Mouse (Mus musculus): ENCODE results near the gene Lrp5.

Lrp5 gene

DNA sequence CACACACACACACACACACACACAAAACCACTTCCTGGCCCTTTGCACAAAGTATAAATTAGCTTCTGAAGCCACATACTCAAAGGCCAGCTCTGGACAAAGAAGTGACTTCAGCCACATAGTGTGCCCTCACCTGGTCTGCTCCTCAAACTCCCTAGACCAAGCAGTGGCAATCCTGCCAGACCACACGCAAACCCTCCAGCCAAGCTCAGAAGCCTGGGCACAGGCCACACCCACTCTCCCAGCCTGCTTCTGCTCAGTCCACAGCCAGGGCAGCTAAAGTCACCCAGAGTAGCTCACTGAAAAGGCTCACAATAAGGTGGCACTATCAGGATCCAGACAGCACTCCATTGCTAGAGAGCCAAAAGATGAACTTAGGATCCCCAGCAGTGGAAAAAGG lies 30.2 kb downstream of the Lrp5 start:
- no peak for DNase-seq (ENCODE audit: low spot score in 2 of 2)

- DNase-seq (ENCODE audit: low spot score in 2 of 2), result no peak
These were observed 31.4 kb downstream of the Lrp5 start for GRCm38 (mm10) chr19:3654940-3655339.

GRCm38 (mm10) chr19:3654058-3654457 lies 32.3 kb downstream of the Lrp5 start:
- no peak for DNase-seq (ENCODE audit: low spot score in 2 of 2)

- DNase-seq (ENCODE audit: low spot score in 2 of 2), result no peak
These were observed 32.9 kb downstream of the Lrp5 start for GRCm38 (mm10) chr19:3653508-3653907.

GRCm38 (mm10) chr19:3651989-3652388 lies 34.4 kb downstream of the Lrp5 start:
- DNase-seq (ENCODE audit: low spot score in 2 of 2), result no peak

DNA sequence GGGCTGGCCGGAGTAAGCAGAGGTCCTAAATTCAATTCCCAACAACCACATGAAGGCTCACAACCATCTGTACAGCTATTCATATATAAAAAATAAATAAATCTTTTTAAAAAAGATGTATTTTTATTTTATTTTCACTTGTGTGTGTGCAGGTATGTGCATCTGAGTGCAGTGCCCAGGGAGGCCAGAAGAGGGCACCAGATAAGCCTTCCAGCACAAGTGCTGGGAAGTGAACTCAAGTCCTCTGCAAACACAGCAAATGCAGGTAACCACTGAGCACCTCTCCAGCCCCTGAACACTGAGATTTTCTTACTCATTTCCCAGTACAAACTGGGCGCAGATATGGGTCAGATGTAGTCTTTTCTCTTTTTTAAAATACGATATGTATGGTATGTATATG lies 35.1 kb downstream of the Lrp5 start:
- DNase-seq (ENCODE audit: low spot score in 2 of 2), result no peak

GRCm38 (mm10) chr19:3650448-3650847 lies 35.9 kb downstream of the Lrp5 start:
- no peak for DNase-seq (ENCODE audit: low spot score in 2 of 2)

DNA sequence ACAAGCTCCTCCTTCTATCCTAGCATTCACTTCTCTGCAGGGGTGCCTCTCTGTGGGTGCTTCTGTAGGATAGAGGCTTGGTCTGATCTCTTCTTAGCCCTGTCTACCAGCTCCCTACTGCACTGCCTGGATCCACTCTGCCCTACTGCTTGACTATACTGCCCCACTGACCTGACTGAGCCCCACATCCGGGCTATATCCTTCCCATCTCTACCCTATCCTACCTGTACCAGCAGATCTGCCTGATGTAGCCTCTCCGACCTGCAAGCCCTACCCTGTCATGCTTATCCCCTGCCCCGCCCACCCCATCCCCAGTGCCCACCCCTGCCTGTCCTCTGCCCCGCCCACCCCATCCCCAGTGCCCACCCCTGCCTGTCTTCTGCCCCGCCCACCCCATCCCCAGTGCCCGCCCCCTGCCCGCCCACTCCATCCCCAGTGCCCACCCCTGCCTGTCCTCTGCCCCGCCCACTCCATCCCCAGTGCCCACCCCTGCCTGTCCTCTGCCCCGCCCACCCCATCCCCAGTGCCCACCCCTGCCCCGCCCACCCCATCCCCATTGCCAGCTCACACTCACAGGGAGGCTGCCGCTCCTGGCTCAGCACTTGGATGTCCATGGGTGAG lies 37.4 kb downstream of the Lrp5 start:
- DNase-seq (ENCODE audit: low spot score in 2 of 2), result no peak

DNA sequence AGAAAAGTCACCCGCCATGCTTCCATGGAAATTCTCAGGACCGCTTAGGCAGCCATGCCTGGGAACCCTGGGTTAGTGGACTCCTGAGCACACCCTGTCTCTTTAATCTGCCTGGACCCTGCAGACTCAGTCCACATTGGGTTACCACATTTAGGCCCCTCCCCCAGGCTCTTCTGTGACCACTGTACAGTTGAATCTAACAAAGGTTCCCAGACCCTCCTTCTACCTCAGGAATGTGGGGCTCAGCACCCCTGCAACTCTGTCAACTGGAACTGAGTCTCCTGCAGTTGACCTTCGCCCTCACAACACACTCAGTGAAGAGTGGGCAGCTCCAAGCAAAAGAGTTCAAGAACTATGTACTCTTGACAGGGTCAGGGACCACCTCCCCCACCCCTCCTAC lies 38.4 kb downstream of the Lrp5 start:
- DNase-seq (ENCODE audit: low spot score in 2 of 2), result no peak

DNA sequence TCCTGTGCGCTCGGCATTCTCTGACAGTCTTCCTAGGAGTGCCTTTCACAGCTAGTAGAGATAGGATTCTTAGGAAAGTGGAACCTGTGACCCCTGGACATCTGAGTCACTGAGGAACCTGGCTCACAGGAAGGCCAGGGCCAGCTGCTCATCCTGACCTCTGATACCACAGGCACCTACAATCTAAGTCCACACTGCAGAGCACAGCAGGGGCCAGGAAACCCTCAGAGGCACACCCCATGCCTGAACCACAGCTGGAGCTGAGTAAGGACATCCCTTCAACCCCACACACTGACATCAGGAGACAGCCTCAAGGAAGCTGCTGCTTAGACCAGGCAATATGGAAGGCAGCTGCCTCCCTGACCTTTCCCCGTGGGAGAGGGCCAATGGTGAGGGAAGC lies 40.6 kb downstream of the Lrp5 start:
- DNase-seq (ENCODE audit: low spot score in 2 of 2), result no peak

DNA sequence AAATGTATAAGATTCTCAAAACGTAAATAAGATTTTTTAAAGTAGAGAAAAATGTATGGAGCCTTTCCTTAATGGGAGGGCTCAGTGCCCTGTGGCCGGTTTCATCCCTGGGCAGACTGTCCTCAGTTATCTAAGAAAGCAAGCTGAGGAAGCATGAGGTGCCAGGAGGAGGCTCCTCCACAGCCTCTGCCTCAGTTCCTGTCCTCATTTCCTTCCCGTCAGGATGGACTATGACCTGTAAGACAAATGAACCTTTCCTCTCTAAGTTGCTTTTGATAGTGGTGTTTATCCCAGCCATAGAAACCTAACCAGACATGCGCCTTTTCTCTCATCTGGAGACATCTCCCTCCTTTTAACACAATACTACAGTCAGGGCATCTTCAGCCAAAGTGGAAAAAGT lies 41.0 kb downstream of the Lrp5 start:
- no peak for DNase-seq (ENCODE audit: low spot score in 2 of 2)

DNA sequence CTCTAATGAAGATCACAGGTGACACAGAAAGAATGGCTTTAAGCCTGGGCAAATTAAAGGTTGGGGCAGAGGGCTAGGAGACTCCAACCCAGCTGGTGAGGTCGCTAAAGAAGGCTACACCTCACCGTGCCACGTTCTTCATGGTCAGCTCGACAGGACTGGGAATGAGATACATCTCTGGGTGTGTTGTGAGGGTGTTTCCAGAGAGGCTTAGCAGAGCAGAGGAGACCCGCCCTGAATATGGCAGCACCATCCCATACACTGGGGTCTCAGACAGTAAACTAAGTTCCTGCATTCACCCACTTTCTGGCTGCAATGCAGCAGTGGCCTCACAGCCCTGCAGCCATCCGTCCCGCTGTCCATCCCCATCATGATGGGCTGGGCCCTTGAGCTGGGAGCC lies 46.8 kb downstream of the Lrp5 start:
- no peak for DNase-seq (ENCODE audit: low spot score in 2 of 2)

GRCm38 (mm10) chr19:3638698-3639097 lies 47.7 kb downstream of the Lrp5 start:
- peak in 1 of 2 experiments; percentile 63 for DNase-seq (ENCODE audit: low spot score in 2 of 2)

GRCm38 (mm10) chr19:3632018-3632417 lies 54.3 kb downstream of the Lrp5 start:
- DNase-seq (ENCODE audit: low spot score in 2 of 2), result peak in 1 of 2 experiments; percentile 64

DNA sequence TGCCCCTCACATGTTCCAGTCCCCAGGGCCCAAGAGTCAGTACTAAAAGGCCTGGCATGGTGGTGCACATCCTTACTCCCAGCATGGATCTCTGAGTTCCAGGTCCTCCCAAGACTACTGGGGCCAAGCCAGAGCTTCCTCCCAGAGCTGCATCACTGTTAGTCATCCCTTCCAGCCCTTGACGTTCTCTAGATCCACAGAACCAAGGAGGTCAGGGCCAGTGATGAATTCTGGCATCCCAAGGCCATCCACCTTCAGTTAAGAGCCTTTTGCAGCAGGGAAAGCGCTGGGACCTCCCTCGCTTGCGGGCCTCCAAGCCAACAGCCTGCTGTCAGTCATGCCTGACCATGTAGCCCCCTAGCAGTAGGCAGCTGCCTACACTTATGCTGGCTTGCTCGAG lies 54.9 kb downstream of the Lrp5 start:
- no peak for DNase-seq (ENCODE audit: low spot score in 2 of 2)

DNA sequence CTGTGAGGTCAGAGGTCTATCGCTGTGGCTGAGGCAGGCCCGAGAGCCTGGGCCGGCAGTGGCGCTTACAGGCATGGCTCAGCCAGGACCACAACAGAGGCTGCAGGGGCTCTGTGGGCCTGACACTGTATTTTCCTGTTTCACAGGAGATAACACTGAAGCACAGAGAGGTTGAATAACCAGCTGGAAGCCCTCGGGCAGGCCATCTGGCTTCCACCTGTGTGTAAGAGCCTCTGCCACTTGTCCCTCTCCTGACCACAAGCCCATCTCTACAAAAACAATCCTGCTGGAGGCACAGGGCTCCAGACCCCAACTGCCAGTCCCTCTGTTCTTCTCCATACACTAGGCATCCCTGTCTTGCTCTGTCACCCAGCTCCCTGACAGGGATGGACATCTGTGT lies 55.9 kb downstream of the Lrp5 start:
- DNase-seq (ENCODE audit: low spot score in 2 of 2), result no peak

DNA sequence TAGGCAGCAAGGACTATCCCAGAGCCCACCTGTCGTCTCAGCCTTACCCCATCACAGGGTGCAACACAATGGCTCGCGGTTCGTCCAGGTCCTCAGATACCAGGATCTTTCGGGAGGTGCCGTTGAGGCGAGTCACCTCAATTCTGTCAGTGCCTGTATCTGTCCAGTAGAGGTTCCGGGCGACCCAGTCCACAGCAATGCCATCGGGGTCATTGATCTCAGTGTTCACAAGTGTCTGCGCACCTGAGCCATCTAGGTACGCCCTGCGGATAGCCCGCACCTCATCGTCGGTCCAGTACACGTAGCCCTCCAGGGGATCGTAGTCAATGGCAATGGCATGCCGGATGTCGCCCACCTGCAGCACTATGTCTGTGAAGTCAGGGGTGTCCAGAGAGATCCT lies 56.3 kb downstream of the Lrp5 start:
- no peak for DNase-seq (ENCODE audit: low spot score in 2 of 2)

- DNase-seq (ENCODE audit: low spot score in 2 of 2), result no peak
These were observed 58.1 kb downstream of the Lrp5 start for GRCm38 (mm10) chr19:3628223-3628622.

DNA sequence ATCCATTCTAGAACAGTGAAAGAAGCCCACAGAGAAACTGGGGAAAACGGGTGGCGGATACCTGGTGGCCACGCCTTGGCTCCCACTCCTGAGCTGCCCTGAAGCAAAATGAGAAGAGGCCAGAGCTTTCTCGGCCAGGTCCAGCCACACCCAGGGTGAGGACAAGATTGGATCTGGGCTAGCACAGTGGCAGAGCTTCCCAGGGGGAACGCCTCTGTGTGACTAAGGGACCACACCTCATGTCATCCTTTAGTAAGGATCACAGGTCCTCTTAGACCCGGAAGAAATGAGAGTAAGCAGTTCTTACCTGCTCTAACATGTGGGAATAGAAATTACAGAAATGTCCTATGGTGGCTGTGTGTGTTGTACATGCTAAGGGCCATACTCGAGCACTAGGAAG lies 61.3 kb downstream of the Lrp5 start:
- no peak for DNase-seq (ENCODE audit: low spot score in 2 of 2)

DNA sequence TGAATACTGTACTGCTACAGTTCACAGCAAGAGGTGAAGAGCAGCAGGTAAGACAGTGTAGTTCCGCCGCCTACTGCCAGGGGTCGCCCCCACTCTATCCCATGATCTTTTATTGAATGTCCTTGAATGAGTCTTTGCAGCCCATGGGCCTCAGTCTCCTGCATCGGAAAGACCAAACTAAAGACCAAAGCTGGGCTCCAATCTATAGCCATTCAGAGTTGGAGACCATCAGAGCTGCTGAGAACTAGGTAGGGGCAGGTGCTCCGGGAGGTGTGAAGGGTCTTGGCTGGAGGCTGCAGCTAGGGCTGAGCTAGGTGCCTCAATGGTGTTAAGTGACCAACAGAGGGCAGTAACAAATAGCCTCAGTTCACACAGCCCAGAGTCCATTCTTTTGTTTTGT lies 62.5 kb downstream of the Lrp5 start:
- DNase-seq (ENCODE audit: low spot score in 2 of 2), result peak; percentile 45 to 67

DNA sequence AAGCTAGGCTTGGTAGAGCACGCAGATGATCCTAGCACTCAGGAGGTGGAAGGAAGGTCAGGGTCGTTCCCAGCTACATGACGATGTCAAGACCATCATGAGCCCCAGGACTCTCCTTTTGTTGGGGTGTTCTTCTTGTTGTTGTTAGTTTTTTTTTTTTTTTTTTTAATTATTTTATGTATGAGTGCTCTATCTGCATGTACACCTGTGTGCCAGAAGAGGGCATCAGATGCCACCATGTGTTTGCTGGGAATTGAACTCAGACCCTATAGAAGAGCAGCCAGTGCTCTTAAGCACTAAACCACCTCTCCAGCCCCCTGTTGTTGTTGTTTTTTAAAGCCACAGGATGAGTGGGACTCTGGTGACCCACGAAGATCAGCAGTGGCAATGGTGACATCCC lies 63.1 kb downstream of the Lrp5 start:
- DNase-seq (ENCODE audit: low spot score in 2 of 2), result no peak

- no peak for DNase-seq (ENCODE audit: low spot score in 2 of 2)
These were observed 65.5 kb downstream of the Lrp5 start for GRCm38 (mm10) chr19:3620871-3621270.

GRCm38 (mm10) chr19:3619359-3619758 lies 67.0 kb downstream of the Lrp5 start:
- no peak for DNase-seq (ENCODE audit: low spot score in 2 of 2)

- DNase-seq (ENCODE audit: low spot score in 2 of 2), result no peak
These were observed 72.4 kb downstream of the Lrp5 start for GRCm38 (mm10) chr19:3613991-3614390.

All from urinary bladder, postnatal 36 days (tissue).